28 mouse cellular contexts compared by ENCODE assay signal in genomic region chr11:94290062-94290740, GRCm38 (mm10). TPM values are rescaled to one million over a fixed set of nuclear protein-coding genes. Genes with fewer than 3 reads are reported as not detected.
DNase-seq lines count a peak whose midpoint lies in the region; ATAC-seq and TF ChIP-seq lines count a peak whose summit lies in the region.
"Had no signal": no experiment of that assay in that cellular context is flagged by ENCODE, and none has a peak within 500 bp of the region (broad histone marks: within the 10 kb centered on the region; RNA-seq: fewer than 3 reads in every experiment).

No protein-coding gene starts in this region.

- H3K9ac ChIP-seq in liver, embryonic 11.5 days (ENCODE audit: low read depth, low read length) = no peak overlapping the region
- H3K9ac ChIP-seq in liver, postnatal 0 days (replicated peaks) = no peak overlapping the region
- H3K9ac ChIP-seq: forebrain, embryonic 13.5 days; hindbrain, embryonic 15.5 days; kidney, embryonic 15.5 days; limb, embryonic 15.5 days had no signal

- H3K36me3 ChIP-seq in liver, embryonic 11.5 days (ENCODE audit: control insufficient read depth, insufficient read depth, low read length) = peaks cover 38% of the 10 kb centered on the region
- peaks cover 77% of the 10 kb centered on the region for H3K36me3 ChIP-seq in liver, postnatal 0 days (replicated peaks; ENCODE audit: insufficient read depth, low read length)

- peak; percentile 41 for DNase-seq in spleen, adult 12 weeks (ENCODE audit: low spot score)
- DNase-seq in spleen, postnatal 14 days (ENCODE audit: low spot score in 2 of 2) = no peak
- DNase-seq in c-Kit-positive CD71-positive TER-119-positive erythroid progenitor cells, embryonic 14.5 days (ENCODE audit: low spot score) = peak; percentile 82
- no peak for DNase-seq in liver, embryonic 11.5 days (ENCODE audit: low spot score)
- DNase-seq in liver, postnatal 0 days = peak; percentile 51
- DNase-seq in left cerebral cortex, adult 9 months (ENCODE audit: low spot score in 2 of 2) = no peak
- DNase-seq in adrenal gland, adult 18-20 months (ENCODE audit: low spot score in 2 of 2) = no peak
- no peak for DNase-seq in adrenal gland, adult (ENCODE audit: inconsistent age in 2 of 2, low spot score in 1 of 2)
- DNase-seq: adrenal gland, postnatal 36 days; cerebellum, adult 18-20 months; cerebellum, postnatal 14 days; gastrocnemius, adult 2 months; kidney, postnatal 36 days; left cerebral cortex, postnatal 4 days; thymus, postnatal 25 days had no signal

- peaks cover 3% of the 10 kb centered on the region; the same call in 1 of the 2 replicates for H3K4me1 ChIP-seq in liver, embryonic 11.5 days (replicated peaks; ENCODE audit: control insufficient read depth, insufficient read depth, low read length)
- H3K4me1 ChIP-seq in liver, postnatal 0 days (ENCODE audit: insufficient read depth) = no peaks in the 10 kb centered on the region
- H3K4me1 ChIP-seq: forebrain, embryonic 13.5 days; heart, embryonic 10.5 days; hindbrain, embryonic 15.5 days; kidney, embryonic 15.5 days; limb, embryonic 15.5 days had no signal

- TF ChIP-seq CTCF in liver, postnatal 0 days (IDR thresholded peaks at IDR 0.05; ENCODE audit: low read depth) = no peak

- H3K27me3 ChIP-seq in liver, embryonic 11.5 days (replicated peaks; ENCODE audit: control insufficient read depth, insufficient read depth, low read length) = no peaks in the 10 kb centered on the region
- no peaks in the 10 kb centered on the region for H3K27me3 ChIP-seq in liver, postnatal 0 days (ENCODE audit: insufficient read depth, low read length)
- H3K27me3 ChIP-seq: forebrain, embryonic 13.5 days; hindbrain, embryonic 15.5 days; kidney, embryonic 15.5 days; limb, embryonic 15.5 days had no signal

- peak; percentile 91 for ATAC-seq in liver, embryonic 11.5 days (replicated peaks; ENCODE audit: low FRiP score)
- ATAC-seq in liver, postnatal 0 days = peak; percentile 95
- ATAC-seq: CD4-positive, CD25-positive, alpha-beta regulatory T cell, adult 4 months; forebrain, embryonic 13.5 days had no signal

- TF ChIP-seq EP300 in liver, postnatal 0 days (IDR thresholded peaks at IDR 0.05; ENCODE audit: low read depth) = peak; percentile 83

- no peak overlapping the region for H3K4me2 ChIP-seq in liver, embryonic 11.5 days
- H3K4me2 ChIP-seq in liver, postnatal 0 days (ENCODE audit: low read depth, low read length) = peak overlapping the region; percentile 56
- H3K4me2 ChIP-seq: forebrain, embryonic 13.5 days; hindbrain, embryonic 15.5 days; kidney, embryonic 15.5 days; limb, embryonic 15.5 days; midbrain, embryonic 11.5 days had no signal

- H3K27ac ChIP-seq in liver, embryonic 11.5 days (ENCODE audit: low read depth, low read length) = no peak overlapping the region
- H3K27ac ChIP-seq in liver, postnatal 0 days (ENCODE audit: low read depth) = peak overlapping the region; percentile 75
- H3K27ac ChIP-seq: forebrain, embryonic 13.5 days; gastrocnemius, adult 2 months; heart, embryonic 10.5 days; hindbrain, embryonic 15.5 days; kidney, embryonic 15.5 days; left cerebral cortex, adult 2 months; limb, embryonic 15.5 days; macrophage had no signal

- H3K9me3 ChIP-seq in liver, embryonic 11.5 days (ENCODE audit: control insufficient read depth, low read length) = no peaks in the 10 kb centered on the region
- H3K9me3 ChIP-seq in liver, postnatal 0 days (ENCODE audit: low read length) = no peaks in the 10 kb centered on the region
- H3K9me3 ChIP-seq: forebrain, embryonic 13.5 days; heart, embryonic 10.5 days; hindbrain, embryonic 15.5 days; kidney, embryonic 15.5 days; limb, embryonic 15.5 days had no signal

- 73% methylated on average over 10 of the region's 10 CpGs for WGBS in liver, embryonic 11.5 days
- 63% methylated on average over 10 of the region's 10 CpGs for WGBS in liver, postnatal 0 days (ENCODE audit: insufficient replicate concordance)

- H3K4me3 ChIP-seq in liver, embryonic 11.5 days (ENCODE audit: low read depth, low read length) = no peak overlapping the region
- no peak overlapping the region for H3K4me3 ChIP-seq in liver, postnatal 0 days (ENCODE audit: low read depth, low read length)
- H3K4me3 ChIP-seq: forebrain, embryonic 13.5 days; gastrocnemius, adult 2 months; heart, embryonic 10.5 days; hindbrain, embryonic 15.5 days; kidney, embryonic 15.5 days; left cerebral cortex, adult 2 months; limb, embryonic 15.5 days had no signal

RNA-seq across cellular contexts. Expression of gene Gm21885, which starts 8.5 kb away (rescaled TPM):
- 0.40 TPM in 1 of 2 replicates, not detected in the other for polyA plus RNA-seq in liver, embryonic 11.5 days (2014; fragmentation: Nextera tagmentation; extraction: Ambion mirVana)
- polyA plus RNA-seq in liver, postnatal 0 days (2015; fragmentation: Nextera tagmentation; extraction: Ambion mirVana) = 0.42 and 0.43 TPM in 2 replicates
- total RNA-seq in adrenal gland, adult 18-20 months (2021) = not detected
- total RNA-seq: adrenal gland, postnatal 36 days; gastrocnemius, adult 2 months; gastrocnemius, postnatal 4 days; left cerebral cortex, adult 2 months; left cerebral cortex, postnatal 4 days; midbrain, postnatal 0 days had no signal
- polyA plus RNA-seq: embryonic facial prominence, embryonic 11.5 days; forebrain, embryonic 13.5 days; kidney, embryonic 15.5 days; macrophage; midbrain, postnatal 0 days; neural tube, embryonic 14.5 days had no signal

RNA-seq across cellular contexts. Expression of gene Luc7l3, which starts 31.6 kb away (rescaled TPM):
- polyA plus RNA-seq in liver, embryonic 11.5 days (2014; fragmentation: Nextera tagmentation; extraction: Ambion mirVana) = 90.6 and 97.6 TPM in 2 replicates
- polyA plus RNA-seq in liver, postnatal 0 days (2015; fragmentation: Nextera tagmentation; extraction: Ambion mirVana) = 35.8 and 36.5 TPM in 2 replicates
- total RNA-seq in adrenal gland, adult 18-20 months (2021) = 10 to 100 TPM; 58.1 to 71.9 TPM

RNA-seq across cellular contexts. Expression of gene Ankrd40, which starts 37.6 kb away (rescaled TPM):
- 12.7 and 13.2 TPM in 2 replicates for polyA plus RNA-seq in liver, embryonic 11.5 days (2014; fragmentation: Nextera tagmentation; extraction: Ambion mirVana)
- polyA plus RNA-seq in liver, postnatal 0 days (2015; fragmentation: Nextera tagmentation; extraction: Ambion mirVana) = 8.5 and 9.5 TPM in 2 replicates
- total RNA-seq in adrenal gland, adult 18-20 months (2021) = 100 to 1,000 TPM; 149 to 159 TPM

RNA-seq across cellular contexts. Expression of gene Wfikkn2, which starts 44.4 kb away (rescaled TPM):
- 0.36 and 0.38 TPM in 2 replicates for polyA plus RNA-seq in liver, embryonic 11.5 days (2014; fragmentation: Nextera tagmentation; extraction: Ambion mirVana)
- 0.39 and 0.54 TPM in 2 replicates for polyA plus RNA-seq in liver, postnatal 0 days (2015; fragmentation: Nextera tagmentation; extraction: Ambion mirVana)
- total RNA-seq in adrenal gland, adult 18-20 months (2021) = 1 to 10 TPM in 1 of 2 experiments, under 1 TPM in 1; 0.53 to 2.2 TPM
- polyA plus RNA-seq: macrophage had no signal

Comparison
In these comparisons a context has a peak if more than half of its experiments do, and no peak if none do; other contexts are left out.
1. DNase-seq: peak in spleen, adult 12 weeks (single experiment), c-Kit-positive CD71-positive TER-119-positive erythroid progenitor cells, embryonic 14.5 days (single experiment) and liver, postnatal 0 days (single experiment); none in spleen, postnatal 14 days (0 of 2), liver, embryonic 11.5 days (single experiment), left cerebral cortex, adult 9 months (0 of 2), adrenal gland, adult 18-20 months (0 of 2) and adrenal gland, adult (0 of 2).